Mouse (Mus musculus) inflammation-experienced regulatory T-cells (primary cell): ENCODE data around the gene Tmem59l. TPM values are rescaled to one million over a fixed set of nuclear protein-coding genes. Genes with fewer than 3 reads are reported as not detected.

Source experiments
- polyA plus RNA-seq, 2 experiments: library from polyadenylated mRNA; unstranded; fragments of 100-300 nt; shearing (Covaris generic); gene quantifications; one replicate each; pipeline ENCODE4 v1.2.1; 2017

The Tmem59l gene
- polyA plus RNA-seq, result not detected

DNA sequence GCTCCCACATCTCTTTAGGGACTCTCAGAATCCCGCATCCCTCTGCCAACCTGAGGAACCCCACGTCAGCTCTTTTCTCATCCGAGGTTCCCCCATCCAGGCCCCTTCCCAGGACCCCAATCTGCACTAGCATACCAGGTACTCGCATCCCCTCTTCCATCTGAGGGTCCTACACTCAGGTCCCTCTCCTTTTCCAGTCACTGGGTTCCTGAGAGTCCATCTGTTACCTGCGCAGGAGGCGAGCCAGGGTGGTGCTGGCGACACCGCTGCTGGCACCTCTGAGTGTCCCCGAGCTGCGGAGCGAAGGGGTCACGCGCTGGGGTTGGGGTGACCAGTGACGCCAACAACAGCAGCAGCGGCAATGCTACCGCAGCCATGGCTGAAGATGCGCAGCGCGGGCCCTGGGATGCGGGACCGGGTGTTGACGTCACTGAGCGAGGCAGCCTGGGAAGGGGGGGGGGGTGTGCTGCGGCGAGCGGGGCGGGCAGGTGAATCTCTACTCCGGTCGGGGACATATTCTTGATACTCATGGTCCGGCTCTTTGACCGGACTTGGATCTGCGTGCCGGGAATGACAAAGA is at the start of gene Tmem59l:
Gene Tmem59l, minus strand, starts transcription at position 418 of the 580 bp plus-strand sequence.

DNA sequence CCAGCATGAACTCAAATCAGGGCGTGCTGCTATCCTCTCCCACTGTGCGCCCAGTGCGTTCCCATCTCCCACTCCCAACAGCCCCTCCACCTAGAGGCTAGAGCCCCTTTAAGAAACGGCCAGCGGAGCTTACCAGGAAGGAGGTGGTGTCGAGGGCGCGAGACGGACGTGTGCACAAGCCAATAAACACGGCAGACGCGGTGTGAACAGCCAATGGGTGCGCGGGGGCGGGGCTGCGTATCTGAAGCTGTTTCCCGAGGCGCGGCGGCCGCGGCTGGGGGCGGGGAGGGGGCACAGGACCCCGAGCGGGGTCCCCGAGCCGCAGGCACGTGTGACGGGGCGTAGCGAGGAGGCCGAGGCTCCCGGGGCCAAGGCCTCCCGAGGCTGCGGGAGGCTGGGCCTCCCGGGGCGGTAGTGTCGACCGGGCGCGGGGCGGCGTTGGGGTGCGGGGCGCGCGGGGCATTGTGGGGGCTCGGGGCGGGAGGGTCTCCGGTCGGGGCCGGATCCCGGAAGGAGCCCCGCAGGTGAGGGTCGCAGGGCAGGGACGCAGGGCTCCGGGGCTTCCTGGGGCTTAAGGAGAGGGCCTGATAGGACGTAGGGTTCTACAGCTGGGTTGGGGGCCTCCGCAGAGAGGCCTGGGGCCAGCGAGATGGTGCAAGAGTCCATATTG is 40.5 kb upstream of the Tmem59l start, which contains the start of the genes Fkbp8 and Kxd1:
Gene Fkbp8, plus strand, starts transcription at position 213 of the 670 bp plus-strand sequence.
Gene Kxd1, minus strand, starts transcription at position 445 of the 670 bp plus-strand sequence.

GRCm38 (mm10) chr8:70510228-70510915 is 23.2 kb upstream of the Tmem59l start, which contains the start of gene Uba52:
Uba52 (minus strand) TSS chr8:70510801.

GRCm38 (mm10) chr8:70506328-70507026 is 19.3 kb upstream of the Tmem59l start, which contains the start of gene Rex1bd:
Rex1bd (minus strand) TSS chr8:70506752.

DNA sequence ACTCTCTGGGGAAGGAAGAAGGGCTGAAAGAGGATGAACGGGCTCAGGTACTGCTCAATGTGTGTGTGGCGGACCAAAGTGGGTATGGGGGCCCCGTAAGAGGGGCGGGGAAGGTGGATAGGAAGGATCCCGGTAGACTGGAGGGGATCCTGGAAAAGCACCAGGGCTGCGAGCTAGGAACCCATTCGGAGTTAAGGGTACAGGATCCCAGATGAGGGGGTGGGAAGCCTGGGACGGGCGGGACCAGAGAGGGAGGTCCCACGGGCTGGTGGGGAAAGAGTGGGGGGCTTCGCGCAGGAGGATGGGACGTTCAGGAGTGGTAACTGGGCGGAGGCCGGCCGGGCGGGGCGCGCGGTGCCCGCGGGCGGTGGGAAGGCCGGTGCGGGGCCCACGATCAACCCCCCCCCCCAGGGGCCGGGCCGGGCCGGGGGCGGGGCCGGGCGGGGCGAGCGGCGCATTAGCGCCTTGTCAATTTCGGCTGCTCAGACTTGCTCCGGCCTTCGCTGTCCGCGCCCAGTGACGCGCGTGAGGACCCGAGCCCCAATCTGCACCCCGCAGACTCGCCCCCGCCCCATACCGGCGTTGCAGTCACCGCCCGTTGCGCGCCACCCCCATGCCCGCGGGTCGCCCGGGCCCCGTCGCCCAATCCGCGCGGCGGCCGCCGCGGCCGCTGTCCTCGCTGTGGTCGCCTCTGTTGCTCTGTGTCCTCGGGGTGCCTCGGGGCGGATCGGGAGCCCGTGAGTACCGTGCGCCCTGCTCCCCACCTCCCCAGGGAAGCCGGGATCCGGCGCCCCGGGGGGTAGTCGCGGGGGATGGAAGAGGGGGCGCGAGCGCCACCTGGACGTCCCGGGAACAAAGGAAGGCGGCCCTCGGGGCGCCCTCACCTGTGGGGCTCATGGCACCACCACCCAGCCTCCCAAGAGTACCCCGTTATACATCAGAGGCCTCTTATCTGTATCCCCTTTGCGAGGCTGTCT is 5.8 kb upstream of the Tmem59l start, which contains the start of gene Crlf1:
Gene Crlf1, plus strand, starts transcription at position 495 of the 977 bp plus-strand sequence.

GRCm38 (mm10) chr8:70476333-70477268 is 10.6 kb downstream of the Tmem59l start, which contains the start of gene Klhl26:
Klhl26 (minus strand) TSS chr8:70476968.

DNA sequence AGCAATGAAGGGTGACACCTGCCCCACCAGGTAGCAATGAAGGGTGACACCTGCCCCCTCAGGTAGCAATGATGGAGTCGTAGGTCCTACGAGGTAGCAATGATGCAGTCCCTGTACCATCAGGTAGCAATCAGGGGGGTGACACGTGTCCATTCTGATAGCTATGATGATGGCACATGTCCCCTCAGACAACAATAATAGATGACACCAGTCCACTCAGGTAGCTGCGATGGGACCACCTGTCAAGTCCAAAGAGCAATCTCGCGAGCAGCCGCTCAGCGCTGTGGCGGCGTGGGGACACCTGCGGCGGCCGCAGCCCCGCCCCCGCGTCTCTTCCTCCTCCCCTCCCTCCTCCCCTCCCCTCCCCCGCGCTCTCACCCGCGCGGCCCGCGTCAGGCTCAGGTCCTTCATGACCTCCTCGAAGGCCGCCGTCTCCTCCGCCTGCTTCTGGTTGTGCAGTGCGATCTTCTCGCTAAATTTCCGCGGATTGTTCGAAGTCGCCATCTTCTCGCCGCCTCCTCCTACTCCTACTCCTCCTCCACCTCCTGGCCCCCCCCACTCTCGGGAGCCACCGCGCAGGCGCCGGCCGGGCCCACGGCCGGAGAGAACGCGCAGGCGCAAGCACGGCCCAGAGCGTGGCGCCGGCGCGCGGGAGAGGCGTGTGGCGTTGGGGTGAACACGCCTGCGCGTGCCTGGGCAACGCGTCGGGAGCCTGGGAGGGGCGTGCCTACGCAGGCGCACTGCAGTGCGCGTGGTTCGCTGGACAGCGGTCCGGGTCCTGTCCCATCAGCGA is 47.9 kb downstream of the Tmem59l start, which contains the start of gene Crtc1:
Gene Crtc1, minus strand, starts transcription at position 525 of the 793 bp plus-strand sequence.

Other genes starting within 250 kb of the Tmem59l start
- 1 to 10 TPM; 1.6 to 8.4 TPM for gene Homer3, start 204.5 kb downstream of the Tmem59l start, polyA plus RNA-seq
- 10 to 100 TPM; 51.5 to 62.1 TPM for gene Ddx49, start 184.9 kb downstream of the Tmem59l start, polyA plus RNA-seq
- 100 to 1,000 TPM; 335 to 351 TPM for gene Cope, start 184.8 kb downstream of the Tmem59l start, polyA plus RNA-seq
- gene Cers1, start 171.6 kb downstream of the Tmem59l start, polyA plus RNA-seq, result under 1 TPM; 0.11 to 0.55 TPM
- under 1 TPM; 0.51 to 0.95 TPM for gene Gdf1, start 157.5 kb downstream of the Tmem59l start, polyA plus RNA-seq
- gene Upf1, start 134.1 kb downstream of the Tmem59l start, polyA plus RNA-seq, result 10 to 100 TPM; 78.8 to 89.3 TPM
- gene Comp, start 113.8 kb downstream of the Tmem59l start, polyA plus RNA-seq, result 1 to 10 TPM; 2.0 to 2.9 TPM
- 10 to 100 TPM; 14.4 to 21.9 TPM for gene Crtc1, start 47.8 kb downstream of the Tmem59l start, polyA plus RNA-seq
- 10 to 100 TPM; 18.0 TPM for gene Klhl26, start 10.4 kb downstream of the Tmem59l start, polyA plus RNA-seq
- gene Crlf1, start 5.8 kb upstream of the Tmem59l start, polyA plus RNA-seq, result under 1 TPM; 0.42 to 0.76 TPM
- 100 to 1,000 TPM; 103 to 115 TPM for gene Rex1bd, start 19.4 kb upstream of the Tmem59l start, polyA plus RNA-seq
- 100 to 1,000 TPM; 859 to 975 TPM for gene Uba52, start 23.4 kb upstream of the Tmem59l start, polyA plus RNA-seq
- 100 to 1,000 TPM; 362 to 377 TPM for gene Fkbp8, start 40.4 kb upstream of the Tmem59l start, polyA plus RNA-seq
- 10 to 100 TPM; 75.4 to 87.4 TPM for gene Kxd1, start 40.6 kb upstream of the Tmem59l start, polyA plus RNA-seq
- gene Ell, start 52.1 kb upstream of the Tmem59l start, polyA plus RNA-seq, result 10 to 100 TPM; 25.3 to 30.2 TPM
- 100 to 1,000 TPM in 1 of 2 experiments, 10 to 100 TPM in 1; 83.1 to 103 TPM for gene Isyna1, start 107.0 kb upstream of the Tmem59l start, polyA plus RNA-seq
- 100 to 1,000 TPM; 132 to 196 TPM for gene Ssbp4, start 121.5 kb upstream of the Tmem59l start, polyA plus RNA-seq
- under 1 TPM; 0.22 to 0.49 TPM for gene Lrrc25, start 128.8 kb upstream of the Tmem59l start, polyA plus RNA-seq
- under 1 TPM in 1 of 2 experiments, not detected in 1; 0.54 TPM for gene Gdf15, start 145.1 kb upstream of the Tmem59l start, polyA plus RNA-seq
- 1 to 10 TPM; 1.5 to 4.3 TPM for gene Pgpep1, start 173.0 kb upstream of the Tmem59l start, polyA plus RNA-seq
- gene Lsm4, start 185.9 kb upstream of the Tmem59l start, polyA plus RNA-seq, result 100 to 1,000 TPM; 304 to 322 TPM
- 100 to 1,000 TPM; 739 to 832 TPM for gene Jund, start 211.6 kb upstream of the Tmem59l start, polyA plus RNA-seq
- gene Iqcn, start 216.1 kb upstream of the Tmem59l start, polyA plus RNA-seq, result 1 to 10 TPM in 1 of 2 experiments, under 1 TPM in 1; 0.08 to 1.1 TPM
- under 1 TPM in 1 of 2 experiments, not detected in 1; 0.56 TPM for gene Gm3336, start 231.2 kb upstream of the Tmem59l start, polyA plus RNA-seq
- gene Pde4c, start 236.4 kb upstream of the Tmem59l start, polyA plus RNA-seq, result under 1 TPM; 0.37 to 0.56 TPM